Mouse (Mus musculus) activated CD4-positive, CD25-positive, alpha-beta regulatory T cell (primary cell): ENCODE results near the gene Zfp629. TPM values are rescaled to one million over a fixed set of nuclear protein-coding genes. Genes with fewer than 3 reads are reported as not detected.

Experiments
- polyA plus RNA-seq, 2 experiments: library from polyadenylated mRNA; unstranded; fragments of 100-300 nt; shearing (Covaris generic); gene quantifications; one replicate each; pipeline ENCODE4 v1.2.1; 2017

Zfp629 gene
- under 1 TPM; 0.49 to 0.92 TPM for polyA plus RNA-seq

DNA sequence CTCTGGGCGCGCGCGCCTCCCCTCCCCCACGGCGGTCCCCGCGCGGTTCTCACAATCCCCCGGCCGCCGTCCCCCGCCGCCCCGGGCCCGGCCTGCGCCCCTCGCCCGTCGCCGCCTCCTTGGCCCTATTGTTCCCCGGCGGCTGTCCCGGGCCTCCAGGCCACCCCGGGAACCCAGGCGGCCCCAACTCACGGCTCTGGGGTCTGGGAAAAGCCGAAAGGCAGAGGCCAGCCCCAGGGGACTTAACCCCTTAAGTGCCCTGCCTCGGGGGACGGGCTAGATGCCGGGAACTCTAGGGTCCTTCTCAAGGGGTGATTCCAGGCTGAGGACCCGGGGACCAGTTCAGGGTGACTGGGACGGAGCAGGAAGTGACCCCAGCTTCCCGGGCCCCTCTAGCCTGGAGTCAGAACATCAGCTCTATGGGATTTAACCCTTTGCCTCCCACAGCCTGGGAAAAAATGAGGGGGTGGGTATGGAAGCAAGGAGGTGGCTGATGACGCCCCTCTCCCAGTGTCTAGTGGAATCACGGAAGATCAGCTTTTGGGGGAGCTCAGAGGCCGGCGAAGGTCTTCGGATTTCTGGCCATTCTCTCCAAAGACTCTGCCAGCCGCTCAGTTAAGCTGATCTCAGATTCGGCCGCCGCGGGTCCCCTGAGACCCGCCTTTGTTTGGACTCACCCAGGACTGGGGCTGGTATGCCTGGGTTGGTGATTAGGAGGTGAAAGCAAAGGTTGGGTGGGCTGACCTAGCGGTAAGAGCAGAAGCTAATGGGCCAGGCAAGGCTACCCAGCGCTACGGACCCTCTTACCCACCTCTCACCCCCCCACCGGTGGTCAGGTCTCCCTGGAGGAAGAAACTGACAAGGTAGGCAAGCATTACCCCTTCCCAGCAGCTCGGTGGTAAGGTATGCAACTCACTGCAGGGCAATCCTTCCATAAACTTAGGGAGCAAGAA, at the start of gene Zfp629:
Zfp629 (minus strand) TSS at position 907 of the 953 bp plus-strand sequence.

DNA sequence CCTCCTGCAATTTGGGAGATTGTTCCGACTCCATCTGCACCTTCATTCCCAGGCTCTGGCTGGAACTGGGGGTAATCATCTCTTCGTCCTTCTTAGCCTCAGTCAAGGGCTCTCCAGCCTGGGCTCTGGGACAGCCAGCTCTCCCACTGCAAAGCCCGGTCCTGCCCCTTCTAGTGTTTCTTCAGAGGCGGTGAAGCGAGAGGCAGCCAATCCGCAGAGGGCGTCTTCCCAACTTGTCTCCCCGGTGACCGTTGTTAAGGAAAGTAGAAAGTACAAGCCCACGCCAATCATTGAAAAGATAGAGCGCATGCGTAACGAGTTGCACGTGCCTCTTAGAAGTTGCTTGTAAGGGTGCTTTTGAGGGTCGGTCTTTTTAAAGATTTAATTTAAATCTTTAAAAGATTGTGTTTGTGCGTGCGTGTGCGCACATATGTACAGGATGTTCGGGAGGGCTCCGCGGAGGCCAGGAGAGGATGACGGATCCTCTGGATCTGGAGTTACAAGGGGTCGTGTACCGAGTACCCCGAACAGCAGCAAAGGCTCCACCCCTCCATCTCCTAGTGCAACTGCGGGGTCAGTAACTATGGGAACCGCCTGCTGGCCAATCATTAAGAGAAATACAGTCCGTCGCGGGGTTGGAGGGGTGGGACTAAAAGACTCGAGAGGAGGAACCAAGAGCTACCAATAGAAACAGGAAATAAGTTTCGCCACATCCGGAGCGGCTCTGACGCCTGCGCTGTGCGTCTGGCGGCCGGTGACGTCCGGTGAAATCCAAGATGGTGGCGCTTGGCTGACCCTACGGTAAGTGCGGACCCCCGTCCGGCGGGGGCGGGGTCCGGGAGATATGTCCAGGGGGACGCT, 27.4 kb downstream of the Zfp629 start, which contains the start of the genes Ccdc189 and Rnf40:
Ccdc189 (minus strand) TSS at position 585 of the 861 bp plus-strand sequence.
Rnf40 (plus strand) TSS at position 757 of the 861 bp plus-strand sequence.

DNA sequence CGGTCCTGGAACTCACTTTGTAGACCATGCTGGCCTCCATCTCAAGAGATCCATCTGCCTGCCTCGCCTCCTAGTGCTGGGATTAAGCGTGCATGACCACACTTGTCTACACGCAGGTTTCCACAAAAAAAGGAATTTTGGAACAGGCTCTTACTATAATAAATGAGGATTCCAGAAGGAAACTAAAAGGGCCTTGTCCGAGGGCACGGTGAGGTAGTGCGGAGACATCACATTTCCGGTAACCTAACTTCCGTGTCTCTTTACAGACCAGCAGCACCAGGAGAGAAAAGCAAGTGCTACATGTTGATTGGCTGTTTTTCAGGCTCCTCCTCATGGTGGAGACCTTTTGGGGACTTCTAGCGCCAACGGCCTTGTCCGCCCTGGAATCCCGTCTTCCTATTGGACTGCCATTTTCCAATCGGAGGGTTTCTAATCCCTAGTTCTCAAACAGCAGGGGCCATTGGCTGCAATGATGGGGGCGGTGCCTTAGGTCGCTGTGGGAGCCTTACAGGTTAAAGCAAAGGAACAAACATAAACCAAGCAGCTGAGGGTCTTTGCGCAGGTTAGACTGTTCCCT, 42.6 kb downstream of the Zfp629 start, which contains the start of gene Phkg2:
Phkg2 (plus strand) TSS at position 446 of the 577 bp plus-strand sequence.

DNA sequence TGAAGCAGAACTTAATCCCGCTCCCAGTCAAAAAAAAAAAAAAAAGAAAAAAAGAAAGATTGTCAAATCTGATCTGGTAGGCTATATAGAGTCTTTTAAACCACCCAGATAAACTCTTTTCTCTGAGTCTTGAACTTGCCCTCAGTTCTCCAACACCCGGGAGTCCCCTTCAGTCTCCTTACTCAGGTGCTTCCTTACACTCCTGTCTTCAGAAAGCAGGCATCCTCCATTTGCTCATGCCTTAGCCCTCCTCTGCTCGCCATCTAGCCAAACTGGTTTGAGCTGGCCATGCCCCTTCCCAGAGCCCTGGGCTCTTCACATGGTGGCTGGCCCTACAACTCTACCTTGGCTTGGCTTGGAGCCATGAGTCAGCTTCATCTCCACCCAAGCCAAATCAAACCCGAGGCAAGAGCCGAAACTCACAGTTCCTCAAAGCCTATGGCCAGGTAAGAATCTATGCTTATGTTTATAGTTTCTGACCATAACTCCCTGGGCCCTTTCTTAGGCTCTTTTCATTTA, 54.2 kb downstream of the Zfp629 start, which contains the start of gene Tmem265:
Tmem265 (plus strand) TSS at position 51 of the 519 bp plus-strand sequence.

Other genes with a start within 250 kb of the Zfp629 start
- 10 to 100 TPM; 16.2 to 23.4 TPM for gene Zfp747, start 239.7 kb downstream of the Zfp629 start, polyA plus RNA-seq
- gene 9130019O22Rik, start 228.6 kb downstream of the Zfp629 start, polyA plus RNA-seq = 1 to 10 TPM; 6.8 to 7.3 TPM
- gene E430018J23Rik, start 222.2 kb downstream of the Zfp629 start, polyA plus RNA-seq = 1 to 10 TPM; 7.3 to 7.4 TPM
- gene Zfp764, start 209.0 kb downstream of the Zfp629 start, polyA plus RNA-seq = 10 to 100 TPM in 1 of 2 experiments, 1 to 10 TPM in 1; 8.4 to 11.7 TPM
- 10 to 100 TPM; 32.1 to 53.1 TPM for gene Zfp688, start 193.7 kb downstream of the Zfp629 start, polyA plus RNA-seq
- 1 to 10 TPM; 6.9 to 7.4 TPM for gene Zfp689, start 166.6 kb downstream of the Zfp629 start, polyA plus RNA-seq
- 100 to 1,000 TPM; 113 to 128 TPM for gene Prr14, start 156.2 kb downstream of the Zfp629 start, polyA plus RNA-seq
- 10 to 100 TPM; 19.8 to 25.7 TPM for gene Fbrs, start 136.6 kb downstream of the Zfp629 start, polyA plus RNA-seq
- 10 to 100 TPM; 50.5 to 51.8 TPM for gene Srcap, start 103.8 kb downstream of the Zfp629 start, polyA plus RNA-seq
- 1 to 10 TPM; 5.9 to 7.6 TPM for gene Gm42715, start 96.2 kb downstream of the Zfp629 start, polyA plus RNA-seq
- gene Tmem265, start 54.4 kb downstream of the Zfp629 start, polyA plus RNA-seq = 10 to 100 TPM; 12.1 to 19.3 TPM
- gene Phkg2, start 42.5 kb downstream of the Zfp629 start, polyA plus RNA-seq = 100 to 1,000 TPM; 109 to 114 TPM
- 1 to 10 TPM in 1 of 2 experiments, under 1 TPM in 1; 0.23 to 1.2 TPM for gene Ccdc189, start 27.2 kb downstream of the Zfp629 start, polyA plus RNA-seq
- 100 to 1,000 TPM in 1 of 2 experiments, 10 to 100 TPM in 1; 62.0 to 103 TPM for gene Rnf40, start 27.0 kb downstream of the Zfp629 start, polyA plus RNA-seq
- 10 to 100 TPM; 71.9 to 74.6 TPM for gene Bcl7c, start 93.1 kb upstream of the Zfp629 start, polyA plus RNA-seq
- gene Ctf1, start 96.9 kb upstream of the Zfp629 start, polyA plus RNA-seq = not detected
- gene Ctf2, start 116.4 kb upstream of the Zfp629 start, polyA plus RNA-seq = not detected
- gene Fbxl19, start 128.7 kb upstream of the Zfp629 start, polyA plus RNA-seq = 1 to 10 TPM in 1 of 2 experiments, under 1 TPM in 1; 0.74 to 1.4 TPM
- gene Orai3, start 154.0 kb upstream of the Zfp629 start, polyA plus RNA-seq = 10 to 100 TPM; 22.3 to 32.9 TPM
- 1 to 10 TPM; 4.1 to 4.4 TPM for gene Setd1a, start 160.9 kb upstream of the Zfp629 start, polyA plus RNA-seq
- not detected for gene Gm49388, start 169.8 kb upstream of the Zfp629 start, polyA plus RNA-seq
- gene Hsd3b7, start 184.8 kb upstream of the Zfp629 start, polyA plus RNA-seq = 1 to 10 TPM; 1.5 to 6.4 TPM
- gene Stx4a, start 208.5 kb upstream of the Zfp629 start, polyA plus RNA-seq = 100 to 1,000 TPM; 114 to 120 TPM
- not detected for gene Stx1b, start 208.8 kb upstream of the Zfp629 start, polyA plus RNA-seq